Mouse (Mus musculus) thymus, postnatal 36 days (tissue): Measurements from ENCODE around the gene Plekha4.
"Not testable (repeated sequence)": the region's sequence is repeated elsewhere in the genome, so short reads cannot be mapped to it uniquely, and the experiment has no call there.

Experiments
- DNase-seq, 2 experiments: peaks; one replicate each; pipeline ENCODE4 v3.0.0; 2022; ENCODE audit warnings: mixed read lengths in 2 of 2

Gene Plekha4

GRCm38 (mm10) chr7:45525809-45526473, at the start of gene Plekha4, which contains the start of gene Ppp1r15a:
Gene Plekha4, plus strand, starts transcription at chr7:45526330.
Gene Ppp1r15a, minus strand, starts transcription at chr7:45526268.
- DNase-seq, result peak; percentile 94 to 97

GRCm38 (mm10) chr7:45476453-45476852, 49.7 kb upstream of the Plekha4 start:
- DNase-seq, result no peak

DNA sequence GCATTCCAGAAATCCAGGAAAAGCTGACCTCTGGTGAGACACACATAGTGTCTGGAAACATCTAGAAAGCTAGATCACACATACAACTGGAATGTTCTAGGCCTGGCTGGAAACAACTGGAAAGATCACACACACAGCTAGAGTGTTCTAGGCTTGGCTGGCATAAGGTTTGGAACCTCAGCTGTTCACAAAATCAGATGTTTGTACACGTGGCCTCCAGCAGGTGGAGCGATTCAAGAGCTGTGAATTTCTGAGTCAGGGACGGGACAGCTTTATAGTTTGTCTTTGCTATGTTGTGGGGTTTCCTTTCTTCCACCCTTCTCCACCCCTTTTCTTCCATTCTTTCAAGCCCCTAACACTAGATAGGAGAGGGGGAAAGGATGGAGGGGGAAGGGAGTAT, 49.1 kb upstream of the Plekha4 start:
- DNase-seq, result peak; percentile 58 to 62

- DNase-seq, result no peak
Observed at GRCm38 (mm10) chr7:45478774-45479173, 47.4 kb upstream of the Plekha4 start.

DNA sequence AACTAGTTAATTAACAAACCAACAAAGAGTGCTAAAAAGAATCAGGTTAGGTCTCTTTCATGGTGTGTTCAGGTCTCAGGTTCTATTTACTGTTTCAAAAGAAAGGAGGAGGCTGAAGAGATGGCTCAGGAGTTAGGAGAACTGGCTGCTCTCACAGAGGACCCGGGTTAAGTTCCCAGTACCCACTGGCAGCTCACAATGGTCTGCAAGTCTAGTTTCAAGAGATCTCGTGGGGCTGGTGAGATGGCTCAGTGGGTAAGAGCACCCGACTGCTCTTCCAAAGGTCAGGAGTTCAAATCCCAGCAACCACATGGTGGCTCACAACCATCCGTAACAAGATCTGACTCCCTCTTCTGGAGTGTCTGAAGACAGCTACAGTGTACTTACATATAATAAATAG, 45.8 kb upstream of the Plekha4 start:
- not testable (repeated sequence) for DNase-seq

DNA sequence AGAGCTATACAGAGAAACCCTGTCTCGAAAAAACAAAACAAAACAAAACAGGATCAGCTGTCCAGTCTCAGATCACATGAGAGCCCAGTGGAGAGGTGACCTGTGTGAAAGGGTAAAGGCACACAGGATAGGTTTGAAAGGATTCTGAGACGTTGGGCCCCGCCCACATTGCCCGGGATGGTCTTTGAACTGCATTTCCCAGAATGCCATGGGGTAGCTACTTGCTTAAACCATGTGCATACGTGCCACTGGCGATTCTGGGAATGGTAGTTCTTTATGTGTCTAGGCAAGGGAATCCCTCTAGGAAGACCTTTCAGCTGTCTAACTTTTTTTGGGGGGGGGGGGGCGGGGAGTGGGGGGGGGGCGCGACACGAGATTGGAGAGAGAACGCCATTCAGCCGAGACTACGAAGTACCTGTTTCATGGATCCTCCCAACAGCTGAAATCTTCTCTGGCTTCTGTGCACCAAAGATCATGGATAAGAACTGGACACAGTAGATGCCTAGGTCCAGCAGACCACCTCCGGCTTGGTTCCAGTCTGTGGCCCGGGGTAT, 44.7 kb upstream of the Plekha4 start, which contains the start of gene Tulp2:
TSS of gene Tulp2 (plus strand) at position 504 of the 554 bp plus-strand sequence.
- DNase-seq, result peak; percentile 68 to 74

GRCm38 (mm10) chr7:45482166-45482565, 44.0 kb upstream of the Plekha4 start:
- DNase-seq, result no peak

DNA sequence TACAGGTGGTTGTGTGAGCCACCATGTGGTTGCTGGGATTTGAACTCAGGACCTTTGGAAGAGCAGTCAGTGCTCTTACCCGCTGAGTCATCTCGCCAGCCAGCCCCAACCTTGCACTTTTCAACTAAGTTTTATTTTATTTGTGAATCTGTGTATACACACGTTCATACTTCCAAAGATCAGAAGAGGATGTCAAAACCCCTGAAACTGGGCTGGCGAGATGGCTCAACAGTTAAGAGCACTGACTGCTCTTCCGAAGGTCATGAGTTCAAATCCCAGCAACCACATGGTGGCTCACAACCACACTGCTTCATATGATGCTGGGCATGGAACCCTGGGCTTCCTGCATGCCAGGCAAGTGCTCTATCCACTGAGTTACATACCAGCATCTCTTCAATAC, 41.1 kb upstream of the Plekha4 start:
- not testable (repeated sequence) for DNase-seq

- DNase-seq, result no peak
Observed at GRCm38 (mm10) chr7:45486158-45486557, 40.0 kb upstream of the Plekha4 start.

DNA sequence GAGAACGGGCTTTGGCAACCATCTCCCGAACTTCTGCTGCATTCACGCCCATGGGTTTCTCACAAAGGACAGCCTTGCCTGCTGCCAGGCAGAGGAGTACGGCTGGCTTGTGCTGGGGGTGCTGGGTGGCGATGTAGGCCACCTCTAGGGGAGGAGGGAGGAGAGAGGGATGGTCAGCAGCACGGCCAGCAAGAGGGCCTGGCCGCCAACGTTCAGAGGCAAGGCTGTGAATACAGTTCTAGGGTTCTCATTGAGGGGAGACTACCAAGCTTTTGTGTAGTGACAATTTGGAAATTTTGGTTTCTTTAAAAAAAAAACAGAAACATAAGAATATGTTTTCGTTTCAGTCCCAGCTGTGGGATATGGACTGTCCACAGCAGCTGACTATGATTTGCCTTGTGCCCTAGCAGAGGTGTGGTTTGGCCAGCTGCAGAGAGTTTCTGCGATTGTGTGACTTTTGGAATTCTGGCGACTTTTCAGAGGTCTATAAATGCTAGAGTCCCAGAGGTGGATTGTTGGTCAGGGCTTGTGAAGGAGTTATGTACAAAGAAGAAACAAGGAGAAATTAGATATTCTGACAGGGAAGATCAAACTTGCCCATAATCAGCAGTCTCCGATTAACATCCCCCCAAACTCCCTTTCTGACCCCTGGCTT, 39.2 kb upstream of the Plekha4 start, which contains the start of gene Gm45808:
TSS of gene Gm45808 (minus strand) at position 51 of the 655 bp plus-strand sequence.
- no peak for DNase-seq

DNA sequence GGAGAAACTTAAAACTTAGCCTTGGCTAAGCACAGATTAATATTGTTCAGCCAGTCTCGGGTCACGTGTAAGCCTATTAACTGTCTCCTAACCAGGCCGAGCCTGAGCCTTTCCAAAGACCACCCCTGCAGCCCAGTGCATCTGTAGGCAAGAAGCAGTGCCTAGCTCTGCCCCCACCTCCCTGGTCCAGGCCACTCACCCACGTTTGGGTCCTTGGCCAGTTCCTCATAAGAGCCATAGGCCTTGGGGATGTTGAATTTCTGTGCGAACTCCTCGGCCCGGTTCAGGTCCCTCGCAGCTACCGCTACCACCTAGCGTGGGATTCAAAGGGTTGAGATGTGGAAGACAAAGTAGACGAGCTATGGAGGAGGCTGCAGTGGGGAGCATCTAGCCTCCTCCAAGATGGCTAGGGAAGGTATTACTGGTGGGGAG, 38.3 kb upstream of the Plekha4 start:
- no peak for DNase-seq

DNA sequence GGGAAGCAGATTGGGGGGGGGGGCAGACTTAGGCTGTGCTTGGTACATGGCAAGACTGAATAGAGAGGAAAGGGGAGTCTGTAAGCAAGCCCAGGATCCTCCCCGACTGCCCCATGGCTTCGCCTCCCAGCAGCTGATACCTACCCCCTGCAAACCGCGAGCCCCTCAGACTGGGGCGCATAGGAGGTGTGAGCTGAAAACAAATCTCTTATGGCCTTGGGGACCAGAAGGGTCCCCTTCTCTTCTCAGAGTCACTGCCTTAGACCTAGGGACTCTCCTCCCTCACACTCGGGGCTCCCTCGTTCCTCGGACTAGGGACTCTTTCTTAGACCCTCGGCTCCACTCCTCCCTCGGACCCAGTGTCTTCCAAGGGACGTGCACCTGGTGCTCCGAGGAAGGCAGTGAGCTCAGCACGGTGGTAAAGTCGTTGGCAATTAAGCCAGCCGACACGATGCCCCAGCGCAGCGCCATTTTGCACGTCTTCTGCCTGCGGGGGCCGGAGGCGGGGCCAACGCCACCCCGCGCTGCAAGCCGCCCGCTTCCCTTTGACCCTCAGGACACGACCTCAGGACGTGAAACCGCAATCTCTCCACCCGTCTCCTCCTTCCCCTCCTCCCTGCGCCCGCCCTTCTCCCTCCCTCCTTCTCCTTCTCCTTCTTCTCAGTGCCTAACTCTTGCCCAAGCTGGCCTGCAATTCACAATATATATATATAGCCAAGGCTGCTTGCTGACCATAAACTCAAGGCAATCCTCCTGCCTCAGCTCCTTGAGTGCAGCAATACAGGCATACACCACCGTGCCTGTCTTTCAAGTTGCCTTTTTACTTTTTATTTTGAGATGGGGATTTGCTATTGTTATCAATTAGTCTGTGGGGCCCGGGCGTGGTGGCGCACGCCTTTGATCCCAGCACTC, 37.6 kb upstream of the Plekha4 start, which contains the start of gene Dhdh:
TSS of gene Dhdh (minus strand) at position 513 of the 912 bp plus-strand sequence.
- DNase-seq, result peak; percentile 38 to 41

GRCm38 (mm10) chr7:45489578-45489977, 36.6 kb upstream of the Plekha4 start:
- DNase-seq, result no peak

GRCm38 (mm10) chr7:45490822-45491221, 35.3 kb upstream of the Plekha4 start:
- no peak for DNase-seq

GRCm38 (mm10) chr7:45491264-45491663, 34.9 kb upstream of the Plekha4 start:
- no peak for DNase-seq

DNA sequence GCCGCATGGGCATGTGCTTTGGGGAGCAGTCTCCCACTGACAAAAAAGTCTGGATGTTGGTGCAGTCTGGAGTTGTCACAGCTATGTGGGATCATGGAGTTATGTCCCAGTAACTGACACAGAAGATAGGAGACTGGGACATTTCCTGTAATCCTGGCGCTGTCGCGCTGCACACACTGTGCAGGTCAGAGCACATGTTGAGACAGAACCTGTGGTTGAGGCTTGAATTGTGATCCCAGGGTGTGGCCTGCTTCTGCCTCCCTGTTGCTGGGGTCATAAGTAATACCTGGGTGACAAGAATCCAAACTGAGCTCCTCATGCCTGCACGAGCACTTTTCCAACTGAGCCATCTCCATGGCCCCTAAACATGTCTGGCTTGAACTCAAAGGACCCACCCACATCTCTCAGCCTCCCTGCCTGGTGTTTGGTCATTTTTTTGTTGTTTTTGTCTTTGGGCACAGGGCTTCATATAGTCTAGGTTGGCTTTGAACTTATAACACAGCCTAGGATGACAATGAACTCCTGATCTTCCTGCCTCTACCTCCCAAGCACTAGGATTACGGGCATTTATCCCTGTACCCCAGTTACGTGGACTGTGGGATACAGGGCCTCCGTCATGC, 33.8 kb upstream of the Plekha4 start:
- no peak for DNase-seq

GRCm38 (mm10) chr7:45492951-45493350, 33.2 kb upstream of the Plekha4 start:
- no peak for DNase-seq

- no peak for DNase-seq
Observed at GRCm38 (mm10) chr7:45494548-45494947, 31.6 kb upstream of the Plekha4 start.

DNA sequence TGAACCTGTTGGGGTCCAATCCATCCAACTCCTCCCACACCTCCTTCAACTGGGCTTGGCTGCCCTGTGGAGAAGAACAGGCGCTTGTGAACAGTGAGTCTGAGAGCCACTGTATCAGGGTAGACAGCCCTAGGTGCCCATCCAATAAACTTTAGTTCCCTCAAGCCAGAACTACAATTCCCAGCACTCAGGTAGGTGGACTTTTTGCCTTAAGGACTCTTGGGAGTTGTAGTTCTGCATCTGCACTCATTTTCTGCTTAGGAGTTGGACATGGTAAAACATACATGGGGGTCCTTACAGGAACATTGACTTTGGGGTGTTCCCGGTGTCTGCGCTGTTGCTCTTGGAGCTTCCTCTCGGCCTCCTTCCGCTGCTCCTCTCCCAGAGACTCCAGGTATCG, 27.7 kb upstream of the Plekha4 start:
- no peak for DNase-seq

GRCm38 (mm10) chr7:45507583-45507982, 18.5 kb upstream of the Plekha4 start:
- DNase-seq, result no peak

DNA sequence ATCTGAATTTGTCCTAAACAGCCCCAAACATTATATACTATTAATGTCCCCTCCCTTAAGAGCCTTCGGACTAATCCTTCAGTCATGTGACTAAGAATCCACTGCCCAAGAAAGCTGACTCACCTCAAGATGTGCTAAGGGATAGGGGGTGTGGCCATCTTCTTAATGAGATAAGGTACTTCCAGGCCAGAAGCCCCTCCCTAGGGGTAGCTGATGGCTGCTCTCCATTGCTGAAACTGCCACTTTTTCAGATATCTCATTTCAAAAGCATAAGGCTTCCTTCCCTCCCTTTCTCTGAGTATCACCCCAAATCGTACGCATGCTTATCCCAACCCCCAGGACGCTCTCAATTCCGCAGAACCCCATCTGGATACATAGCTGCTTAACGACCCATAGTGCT, 17.6 kb upstream of the Plekha4 start:
- no peak for DNase-seq
